Mouse (Mus musculus): ENCODE results near the gene D5Ertd577e. TPM values are rescaled to one million over a fixed set of nuclear protein-coding genes. Genes with fewer than 3 reads are reported as not detected.

The D5Ertd577e gene
- polyA plus RNA-seq (2015; fragmentation: Nextera tagmentation; extraction: Ambion mirVana): not detected in 2 replicates

DNA sequence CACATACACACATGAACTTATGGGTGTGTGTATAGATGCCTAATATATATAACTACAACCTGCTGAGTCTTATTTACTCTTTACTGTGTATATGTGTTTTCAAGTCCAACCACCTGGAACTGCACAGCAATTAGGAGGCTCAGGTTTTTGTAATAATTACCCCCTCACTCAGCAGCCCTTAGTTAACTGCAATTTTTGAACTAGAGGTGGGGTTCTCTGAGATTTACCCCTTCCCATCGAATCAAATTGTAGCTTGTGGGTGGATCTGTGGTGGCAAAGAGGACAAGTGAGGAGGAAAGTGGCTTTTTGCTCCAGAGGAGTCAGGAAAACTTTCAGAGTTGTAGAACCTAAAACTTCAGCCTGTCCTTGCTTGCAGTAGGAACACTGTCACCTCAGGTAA is at the start of gene D5Ertd577e:
TSS of gene D5Ertd577e (plus strand) at position 301 of the 400 bp plus-strand sequence.

GRCm38 (mm10) chr5:95510458-95510857 is 53.9 kb downstream of the D5Ertd577e start, which contains the start of gene Gm3286:
Gene Gm3286 (plus strand): TSS chr5:95510758.

Other genes starting within 250 kb of the D5Ertd577e start
- gene Gm10424, start 184.0 kb upstream of the D5Ertd577e start, polyA plus RNA-seq (2015; fragmentation: Nextera tagmentation; extraction: Ambion mirVana): not detected in 2 replicates
- gene Gm3259, start 150.9 kb upstream of the D5Ertd577e start, polyA plus RNA-seq (2015; fragmentation: Nextera tagmentation; extraction: Ambion mirVana): not detected in 2 replicates
- gene Gm3286, start 54.0 kb downstream of the D5Ertd577e start, polyA plus RNA-seq (2015; fragmentation: Nextera tagmentation; extraction: Ambion mirVana): not detected in 2 replicates
- not detected in 2 replicates for gene Gm7971, start 138.1 kb downstream of the D5Ertd577e start, polyA plus RNA-seq (2015; fragmentation: Nextera tagmentation; extraction: Ambion mirVana)